Mouse (Mus musculus) heart, adult 9 months (tissue): ENCODE measurements around the gene Gfy.
A peak's percentile ranks its signal among the peaks of the same experiment; 100 is the strongest.

Experiments used
- DNase-seq, 2 experiments: peaks; one replicate each; pipeline ENCODE4 v3.0.0; 2022; ENCODE audit warnings: low spot score in 2 of 2

Gfy gene

GRCm38 (mm10) chr7:45179469-45179868 is at the start of gene Gfy:
TSS of gene Gfy (minus strand) at chr7:45179569.
- no peak for DNase-seq

- DNase-seq = no peak
Measured at GRCm38 (mm10) chr7:45229046-45229445, 49.7 kb upstream of the Gfy start.

GRCm38 (mm10) chr7:45228548-45228947 is 49.2 kb upstream of the Gfy start:
- DNase-seq = no peak

GRCm38 (mm10) chr7:45226421-45226820 is 47.1 kb upstream of the Gfy start:
- no peak for DNase-seq

- DNase-seq = no peak
Measured at GRCm38 (mm10) chr7:45224826-45225225, 45.5 kb upstream of the Gfy start.

GRCm38 (mm10) chr7:45221680-45222079 is 42.3 kb upstream of the Gfy start:
- DNase-seq = no peak

- DNase-seq = peak; percentile 48 to 61
Measured at GRCm38 (mm10) chr7:45216442-45217183, 37.2 kb upstream of the Gfy start.

- DNase-seq = peak; percentile 32 to 51
Measured at GRCm38 (mm10) chr7:45215673-45216441, 36.5 kb upstream of the Gfy start, which contains the start of gene Tead2. TSS of gene Tead2 (plus strand) at chr7:45215753.

GRCm38 (mm10) chr7:45213708-45214107 is 34.3 kb upstream of the Gfy start:
- no peak for DNase-seq

GRCm38 (mm10) chr7:45212356-45212755 is 33.0 kb upstream of the Gfy start:
- no peak for DNase-seq

GRCm38 (mm10) chr7:45211851-45212251 is 32.5 kb upstream of the Gfy start, which contains the start of gene Dkkl1:
TSS of gene Dkkl1 (minus strand) at chr7:45212147.
- no peak for DNase-seq

- no peak for DNase-seq
Measured at GRCm38 (mm10) chr7:45211070-45211469, 31.7 kb upstream of the Gfy start.

- no peak for DNase-seq
Measured at GRCm38 (mm10) chr7:45208260-45208659, 28.9 kb upstream of the Gfy start.

- DNase-seq = peak; percentile 86 to 90
Measured at GRCm38 (mm10) chr7:45204380-45205143, 25.2 kb upstream of the Gfy start, which contains the start of gene Ccdc155. TSS of gene Ccdc155 (minus strand) at chr7:45204892.

- DNase-seq = no peak
Measured at GRCm38 (mm10) chr7:45202654-45203053, 23.3 kb upstream of the Gfy start.

- DNase-seq = no peak
Measured at GRCm38 (mm10) chr7:45198961-45199360, 19.6 kb upstream of the Gfy start.

GRCm38 (mm10) chr7:45198435-45198834 is 19.1 kb upstream of the Gfy start:
- peak in 1 of 2 experiments; percentile 61 for DNase-seq

- DNase-seq = no peak
Measured at GRCm38 (mm10) chr7:45196994-45197393, 17.6 kb upstream of the Gfy start.

GRCm38 (mm10) chr7:45196176-45196535 is 16.8 kb upstream of the Gfy start:
- no peak for DNase-seq

GRCm38 (mm10) chr7:45195341-45196175 is 16.2 kb upstream of the Gfy start:
- DNase-seq = no peak
